Mouse (Mus musculus) heart, postnatal 4 days (tissue): ENCODE results near the gene Clrn3. TPM values are rescaled to one million over a fixed set of nuclear protein-coding genes. Genes with fewer than 3 reads are reported as not detected.

Experiments
- DNase-seq: peaks from one replicate; pipeline ENCODE4 v3.0.0; 2021
- microRNA-seq, 2 experiments: library from miRNA; unstranded; fragments of <30 nt; microRNA quantifications; one replicate each; pipeline ENCODE4 v1.2.0; 2021 to 2022
- total RNA-seq, 2 experiments: library from RNA; stranded (reverse); gene quantifications; 2 replicates each; pipeline ENCODE4 v1.2.3; 2021

The Clrn3 gene
- total RNA-seq, 2 experiments from 2014 or later = not detected

GRCm38 (mm10) chr7:135486645-135487382 is 41.6 kb downstream of the Clrn3 start:
- peak; percentile 4 for DNase-seq

GRCm38 (mm10) chr7:135485796-135486410 is 42.6 kb downstream of the Clrn3 start:
- peak; percentile 35 for DNase-seq

GRCm38 (mm10) chr7:135485116-135485795 is 43.2 kb downstream of the Clrn3 start:
- DNase-seq = no peak

- DNase-seq = no peak
Measured at GRCm38 (mm10) chr7:135484341-135484740, 44.1 kb downstream of the Clrn3 start.

- DNase-seq = no peak
Measured at GRCm38 (mm10) chr7:135483751-135484150, 44.7 kb downstream of the Clrn3 start.

- no peak for DNase-seq
Measured at GRCm38 (mm10) chr7:135481150-135481549, 47.3 kb downstream of the Clrn3 start.

GRCm38 (mm10) chr7:135479912-135480311 is 48.5 kb downstream of the Clrn3 start:
- DNase-seq = no peak

GRCm38 (mm10) chr7:135479322-135479880 is 49.1 kb downstream of the Clrn3 start:
- DNase-seq = peak; percentile 16

- DNase-seq = no peak
Measured at GRCm38 (mm10) chr7:135477256-135477655, 51.2 kb downstream of the Clrn3 start.

GRCm38 (mm10) chr7:135475981-135476380 is 52.5 kb downstream of the Clrn3 start:
- no peak for DNase-seq

- no peak for DNase-seq
Measured at GRCm38 (mm10) chr7:135470319-135470718, 58.1 kb downstream of the Clrn3 start.

GRCm38 (mm10) chr7:135468631-135469030 is 59.8 kb downstream of the Clrn3 start:
- no peak for DNase-seq

- DNase-seq = no peak
Measured at GRCm38 (mm10) chr7:135465293-135465692, 63.2 kb downstream of the Clrn3 start.

- peak; percentile 72 for DNase-seq
Measured at GRCm38 (mm10) chr7:135464689-135465259, 63.7 kb downstream of the Clrn3 start.

Small RNAs within 50 kb of the gene (microRNA-seq; reads per million reads assigned to microRNA genes)
- 0 reads per million in 2 experiments for gene Mir1962

Other genes with a start within 250 kb of the Clrn3 start
- gene Foxi2, start 118.3 kb downstream of the Clrn3 start, total RNA-seq = not detected
- gene Ptpre, start 8.8 kb upstream of the Clrn3 start, total RNA-seq = 1 to 10 TPM; 6.0 to 6.4 TPM
- 100 to 1,000 TPM in 1 of 2 experiments, 10 to 100 TPM in 1; 96.2 to 108 TPM for gene Mki67, start 187.7 kb upstream of the Clrn3 start, total RNA-seq